Mouse (Mus musculus) layer of hippocampus, adult 11-12 months (tissue): ENCODE measurements around the gene Tdrd1.

Source experiments
- DNase-seq: peaks from one replicate; pipeline ENCODE4 v3.0.0; 2022; ENCODE audit warnings: low spot score

The Tdrd1 gene

DNA sequence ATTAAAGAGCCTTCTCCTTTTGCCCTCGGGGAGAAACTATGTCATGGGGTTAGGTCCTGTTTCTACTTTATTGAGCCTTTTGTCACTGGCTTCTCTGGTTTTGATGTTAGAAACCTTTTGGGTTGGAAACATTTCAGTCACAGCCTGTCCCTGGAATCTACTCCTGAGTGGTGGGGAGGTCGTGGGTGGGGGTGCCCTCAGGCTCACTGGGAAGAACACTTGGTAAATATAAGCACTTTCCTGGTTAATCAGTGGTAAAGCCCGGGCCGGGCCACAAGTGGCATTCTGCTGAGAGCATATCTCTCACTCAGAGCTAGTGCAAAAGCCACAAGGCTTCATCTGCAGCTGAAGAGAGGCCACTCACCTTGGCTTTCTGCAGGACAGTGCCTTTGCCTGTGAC is 87.8 kb downstream of the Tdrd1 start:
- no peak for DNase-seq

DNA sequence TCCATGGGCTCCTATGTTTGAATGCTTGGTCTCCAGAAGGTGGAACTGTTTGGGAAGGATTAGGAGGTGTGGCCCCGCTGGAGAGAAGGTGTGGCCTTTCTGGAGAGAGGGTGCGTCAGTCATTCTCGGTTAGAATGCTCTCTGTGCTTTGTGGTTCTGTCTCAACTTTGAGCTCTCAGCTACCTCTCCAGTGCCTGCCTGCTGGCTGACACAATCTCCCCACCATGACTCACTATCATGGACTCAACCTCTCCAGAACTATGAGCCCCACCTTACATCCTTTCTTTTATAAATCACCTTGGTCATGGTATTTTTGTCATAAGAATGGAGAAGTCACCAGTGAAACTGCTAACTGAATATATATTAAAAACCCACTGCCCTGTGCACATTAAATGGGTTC is 88.6 kb downstream of the Tdrd1 start:
- no peak for DNase-seq

GRCm38 (mm10) chr19:56915084-56915483 is 89.1 kb downstream of the Tdrd1 start:
- no peak for DNase-seq
